Mouse (Mus musculus): ENCODE measurements at regions not wholly inside any gene's neighbourhood (a gene's known extent, or its start where the extent isn't known, plus 50 kb on each side); places are given as distances from the start of the nearest gene placed in this dataset.

DNA sequence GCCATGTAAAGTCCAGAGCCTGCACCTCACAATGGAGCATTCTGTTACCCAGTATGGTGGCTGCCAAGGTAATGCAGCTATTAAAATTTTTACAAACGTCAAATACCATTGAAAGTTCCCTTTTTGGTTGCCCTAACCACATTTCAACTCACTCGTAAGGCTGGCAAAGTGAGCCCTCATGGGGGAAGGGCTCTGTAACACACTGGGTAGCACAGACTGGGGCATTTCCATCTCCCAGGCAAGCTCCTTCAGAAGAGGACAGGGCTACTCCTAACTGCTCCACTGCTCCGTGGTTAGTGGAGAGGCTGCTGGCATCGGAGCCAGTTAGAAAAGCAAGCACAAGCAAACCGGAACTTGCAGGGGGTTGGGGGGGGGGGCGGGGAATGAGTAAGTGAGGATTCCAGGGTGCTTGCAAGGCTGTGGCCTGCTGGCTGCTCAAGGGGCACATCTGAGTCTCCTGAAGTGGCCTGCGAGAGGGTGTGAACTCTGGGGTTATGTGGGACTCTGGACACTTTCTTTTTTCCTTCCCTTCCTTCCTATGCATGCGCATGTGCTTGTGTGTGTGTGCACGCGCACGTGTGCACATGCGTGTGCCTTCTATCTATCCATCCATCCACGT, 233.8 kb downstream of the Sox9 start:
- peaks cover 56% of the 10 kb centered on the region for H3K4me1 ChIP-seq
- no peaks in the 10 kb centered on the region for H3K36me3 ChIP-seq (ENCODE audit: poor library complexity, severe bottlenecking)
- WGBS, result 50% methylated on average over 13 of the region's 13 CpGs
- no peaks in the 10 kb centered on the region for H3K27me3 ChIP-seq
- H3K4me3 ChIP-seq, result no peak overlapping the region
- peak overlapping the region; percentile 84 for H3K27ac ChIP-seq
- H3K9ac ChIP-seq, result peak overlapping the region; percentile 21; the same call in 1 of the 2 replicates
- ATAC-seq, result no peak
- no peak overlapping the region for H3K4me2 ChIP-seq
- no peaks in the 10 kb centered on the region for H3K9me3 ChIP-seq (replicated peaks)

DNA sequence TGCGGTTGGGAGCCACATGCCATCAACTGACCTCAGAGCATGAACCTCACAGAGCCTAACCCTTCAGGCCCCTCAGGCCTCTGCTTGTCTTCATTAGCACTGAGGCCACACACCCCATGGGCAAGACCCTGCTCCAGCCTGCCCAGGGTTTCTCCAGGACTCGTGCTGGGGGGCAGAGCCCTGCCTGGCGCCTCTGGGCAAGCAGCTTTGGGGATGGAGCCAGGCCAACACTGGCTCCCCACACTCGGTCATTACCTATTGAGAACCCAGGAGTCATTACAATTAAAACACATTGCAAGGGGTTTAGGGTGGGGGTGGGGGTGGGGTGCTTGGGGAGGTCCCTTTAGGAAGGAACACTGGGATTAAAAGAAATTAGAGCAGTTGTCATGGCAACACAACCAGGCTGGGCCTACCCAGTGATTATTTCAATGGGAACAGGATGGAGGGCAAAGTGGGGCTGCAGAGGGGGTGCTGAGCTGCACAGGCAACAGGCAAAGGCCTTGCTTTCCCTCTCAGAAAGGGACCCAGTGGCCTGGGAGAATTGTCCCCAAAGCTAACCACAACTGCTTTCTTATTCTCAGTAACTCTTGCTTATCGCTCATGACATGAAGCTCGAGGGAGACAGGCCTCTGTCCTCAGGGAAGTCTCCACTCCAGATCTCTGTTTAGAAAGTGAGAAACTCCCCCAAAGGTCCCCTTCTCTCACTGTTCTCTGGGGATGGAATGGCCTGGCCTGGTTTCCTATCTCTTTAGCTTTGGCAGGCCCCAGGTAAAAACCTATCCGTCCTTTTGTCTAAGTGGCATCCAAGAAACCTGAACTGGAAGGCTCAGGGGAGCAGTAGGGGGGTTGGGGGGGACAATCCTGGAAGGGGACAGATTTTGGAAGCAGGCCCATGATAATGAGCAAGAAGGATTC, 235.0 kb downstream of the Sox9 start:
- H3K4me2 ChIP-seq, result peak overlapping the region; percentile 32; the same call in 1 of the 2 replicates
- H3K4me1 ChIP-seq, result peaks cover 56% of the 10 kb centered on the region
- 8% methylated on average over 7 of the region's 7 CpGs for WGBS
- ATAC-seq, result peak; percentile 89
- no peak overlapping the region for H3K4me3 ChIP-seq
- H3K27me3 ChIP-seq, result no peaks in the 10 kb centered on the region
- peak overlapping the region; percentile 84 for H3K27ac ChIP-seq
- H3K9me3 ChIP-seq (replicated peaks), result no peaks in the 10 kb centered on the region
- H3K36me3 ChIP-seq (ENCODE audit: poor library complexity, severe bottlenecking), result no peaks in the 10 kb centered on the region
- H3K9ac ChIP-seq, result peak overlapping the region; percentile 35; the same call in 1 of the 2 replicates

DNA sequence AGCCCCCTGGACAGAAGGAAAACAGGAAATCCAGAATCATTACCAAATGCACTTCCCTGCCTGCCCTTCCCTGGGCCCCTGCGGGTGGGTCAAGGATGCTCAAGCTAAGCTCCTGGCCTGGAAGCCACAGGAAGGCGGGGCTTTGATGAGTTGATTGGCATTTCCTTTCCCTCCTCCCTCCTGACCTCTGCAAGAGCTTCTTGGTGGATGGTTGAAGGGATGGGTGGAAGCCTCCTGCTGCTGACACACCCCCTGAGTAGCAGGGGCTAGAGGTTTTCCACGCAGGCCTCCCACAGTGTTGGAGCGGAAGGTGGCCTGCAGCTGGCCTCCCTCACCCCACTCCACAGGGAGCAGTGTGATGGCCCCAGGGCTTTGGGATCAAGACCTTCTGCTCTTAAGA, 239.5 kb downstream of the Sox9 start:
- H3K9me3 ChIP-seq (replicated peaks), result no peaks in the 10 kb centered on the region; the same call in 1 of the 2 replicates
- no peak overlapping the region for H3K4me2 ChIP-seq
- no peak for ATAC-seq
- H3K36me3 ChIP-seq (ENCODE audit: poor library complexity, severe bottlenecking), result no peaks in the 10 kb centered on the region
- WGBS, result 61% methylated on average over 4 of the region's 4 CpGs
- no peak overlapping the region for H3K4me3 ChIP-seq
- peaks cover 25% of the 10 kb centered on the region for H3K4me1 ChIP-seq
- no peak overlapping the region for H3K9ac ChIP-seq
- H3K27ac ChIP-seq, result no peak overlapping the region
- no peaks in the 10 kb centered on the region for H3K27me3 ChIP-seq

DNA sequence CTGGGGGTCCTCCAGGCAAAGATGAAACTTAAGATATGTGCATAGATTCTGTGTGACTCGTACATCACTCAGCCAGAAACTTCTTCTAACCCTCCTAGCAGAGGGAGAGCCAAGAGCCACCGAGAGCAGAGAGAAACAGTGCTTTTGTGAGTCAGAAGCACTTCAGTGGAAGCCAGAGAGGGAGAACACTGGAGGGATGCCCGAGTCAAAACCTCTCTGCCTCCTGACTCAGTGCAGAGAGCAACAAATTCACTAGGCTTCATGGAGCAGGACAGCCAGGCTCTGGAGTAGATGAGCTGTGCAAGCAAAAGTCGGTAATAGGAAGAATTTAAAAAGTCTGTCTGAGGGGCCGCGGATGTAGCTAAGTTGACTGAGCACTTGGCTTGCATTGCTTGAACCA, 245.0 kb downstream of the Sox9 start:
- Histone ChIP-seq H3K36me3 (ENCODE audit: poor library complexity, severe bottlenecking) (no peaks in the 10 kb centered on the region), H3K27me3 (no peaks in the 10 kb centered on the region), H3K27ac (no peak overlapping the region), H3K9me3 (replicated peaks) (no peaks in the 10 kb centered on the region; the same call in 1 of the 2 replicates), H3K4me3 (no peak overlapping the region), H3K4me1 (0 out of 2 replicates have a peak, but pooled peaks cover 3% of the 10 kb centered on the region), H3K4me2 (no peak overlapping the region), H3K9ac (no peak overlapping the region)
- WGBS, result 72% methylated on average over 6 of the region's 6 CpGs
- ATAC-seq, result no peak

DNA sequence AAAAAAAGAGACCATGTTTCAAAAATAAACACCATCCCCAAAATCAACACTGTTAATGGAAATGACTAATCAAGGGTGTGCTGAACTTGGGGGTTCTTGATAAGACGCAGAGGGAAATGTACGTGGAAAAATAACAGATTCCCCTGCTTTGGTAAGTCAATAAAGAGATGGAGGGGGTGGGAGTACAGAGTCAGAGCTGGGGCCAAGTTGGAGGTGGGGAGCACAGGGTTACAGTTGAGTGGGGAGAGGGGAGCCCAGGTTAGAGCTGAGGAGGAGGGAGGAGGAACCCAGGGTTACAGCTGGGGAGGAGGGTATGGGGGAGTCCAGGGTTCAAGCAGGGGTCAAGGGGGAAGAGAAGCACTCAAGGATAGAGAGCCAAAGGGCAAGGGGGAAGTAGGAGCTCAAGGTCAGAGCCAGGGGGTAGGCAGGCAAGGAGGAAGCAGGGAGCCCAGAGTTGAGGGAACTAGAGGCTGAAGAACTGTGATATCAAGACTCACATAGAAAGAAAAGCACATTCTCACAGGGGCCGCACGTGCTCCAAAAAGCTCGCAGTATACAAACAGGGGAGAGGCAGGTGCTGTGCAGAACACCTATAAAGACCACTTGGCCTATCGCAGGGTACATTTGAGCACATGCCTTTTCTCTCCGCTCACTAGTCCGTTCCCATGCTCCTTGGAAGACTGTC, 246.4 kb downstream of the Sox9 start:
- no peaks in the 10 kb centered on the region for H3K27me3 ChIP-seq
- no peaks in the 10 kb centered on the region for H3K9me3 ChIP-seq (replicated peaks)
- H3K4me1 ChIP-seq, result 0 out of 2 replicates have a peak, but pooled peaks cover 3% of the 10 kb centered on the region
- no peak overlapping the region for H3K4me2 ChIP-seq
- no peak overlapping the region for H3K9ac ChIP-seq
- no peaks in the 10 kb centered on the region for H3K36me3 ChIP-seq (ENCODE audit: poor library complexity, severe bottlenecking)
- no peak overlapping the region for H3K4me3 ChIP-seq
- WGBS, result 96% methylated on average over 8 of the region's 8 CpGs
- ATAC-seq, result no peak
- no peak overlapping the region for H3K27ac ChIP-seq

DNA sequence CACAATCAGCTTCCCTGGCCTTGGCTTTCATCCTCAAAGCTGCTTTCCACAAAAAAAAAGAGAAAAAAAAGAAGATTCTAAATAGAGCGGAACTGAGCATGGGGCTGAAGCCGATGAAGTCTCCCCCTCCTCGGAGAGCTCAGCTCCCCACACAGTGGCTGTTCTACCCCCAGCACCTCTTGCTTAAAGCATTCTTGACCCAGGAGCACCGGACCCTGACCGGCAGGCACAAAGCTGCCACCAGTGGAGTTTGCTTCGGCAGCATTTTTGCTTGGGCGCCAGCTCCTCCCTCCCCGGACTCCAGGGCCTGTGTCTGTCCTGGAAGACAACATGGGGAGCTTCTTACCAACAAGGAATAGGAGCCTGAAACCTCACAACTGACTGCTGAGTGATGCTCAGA, 249.4 kb downstream of the Sox9 start:
- H3K36me3 ChIP-seq (ENCODE audit: poor library complexity, severe bottlenecking), result no peaks in the 10 kb centered on the region
- ATAC-seq, result no peak
- H3K4me2 ChIP-seq, result no peak overlapping the region
- WGBS, result 43% methylated on average over 8 of the region's 8 CpGs
- H3K27ac ChIP-seq, result no peak overlapping the region
- 0 out of 2 replicates have a peak, but pooled peaks cover 2% of the 10 kb centered on the region for H3K4me1 ChIP-seq
- H3K9ac ChIP-seq, result no peak overlapping the region
- H3K4me3 ChIP-seq, result no peak overlapping the region
- H3K27me3 ChIP-seq, result no peaks in the 10 kb centered on the region
- no peaks in the 10 kb centered on the region for H3K9me3 ChIP-seq (replicated peaks)

DNA sequence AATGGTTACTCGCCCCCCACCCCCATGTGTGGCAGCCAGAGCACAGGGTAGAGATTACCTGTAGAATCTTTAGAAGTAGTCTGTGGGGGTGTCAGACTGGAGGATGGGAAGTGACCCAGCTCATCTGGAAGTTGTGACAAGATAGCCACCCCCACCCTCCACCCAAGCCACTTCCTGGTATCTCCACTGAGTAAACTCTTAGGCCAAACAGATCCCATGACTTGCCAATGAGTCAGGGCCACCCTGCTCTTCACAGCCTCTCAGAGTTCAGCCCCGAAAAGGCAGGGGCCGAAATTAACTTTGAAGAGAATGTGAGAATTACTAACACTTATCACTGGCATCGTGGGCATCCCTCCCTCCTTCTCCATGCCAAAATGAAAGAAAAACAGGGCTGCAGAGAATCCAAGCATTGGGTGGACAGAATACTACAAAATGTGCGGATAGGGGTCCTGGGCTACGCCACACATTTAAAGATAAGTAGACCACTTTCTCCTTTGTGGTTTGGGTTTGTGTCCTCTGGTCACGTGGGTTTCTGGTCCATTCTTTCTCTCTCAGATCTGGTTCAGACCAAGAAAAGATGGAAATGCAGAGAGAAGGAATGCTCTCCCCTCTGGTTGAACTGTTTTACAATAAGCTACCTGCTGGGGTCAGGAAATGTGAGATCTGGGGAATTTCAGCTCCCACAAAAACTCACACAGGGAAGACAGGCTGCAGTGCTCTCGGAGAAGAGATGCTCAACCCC, 250.6 kb downstream of the Sox9 start:
- Histone ChIP-seq H3K27me3 (no peaks in the 10 kb centered on the region), H3K4me2 (no peak overlapping the region), H3K9ac (no peak overlapping the region), H3K27ac (no peak overlapping the region), H3K4me1 (no peaks in the 10 kb centered on the region), H3K36me3 (ENCODE audit: poor library complexity, severe bottlenecking) (no peaks in the 10 kb centered on the region), H3K4me3 (no peak overlapping the region), H3K9me3 (replicated peaks) (no peaks in the 10 kb centered on the region)
- ATAC-seq, result no peak
- 87% methylated on average over 8 of the region's 8 CpGs for WGBS

DNA sequence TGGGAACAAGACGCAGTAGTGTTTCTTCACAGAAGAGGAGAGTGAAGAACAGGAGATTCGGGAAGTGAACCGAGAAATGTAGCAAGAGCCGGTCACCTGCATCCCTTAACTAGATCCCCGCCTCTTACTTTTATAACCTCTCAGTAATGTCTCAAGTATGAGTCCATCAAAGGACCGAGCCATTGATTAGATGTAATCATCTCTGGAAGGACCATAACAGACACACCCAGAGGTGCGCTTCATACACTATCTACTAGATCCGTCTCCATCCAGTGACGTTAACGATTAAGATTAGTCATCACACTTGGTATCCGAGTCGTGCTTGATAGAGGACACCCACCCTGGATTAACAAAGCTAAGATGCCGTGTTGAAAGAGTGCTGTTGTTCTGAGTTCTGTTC, 252.9 kb downstream of the Sox9 start:
- Histone ChIP-seq H3K36me3 (ENCODE audit: poor library complexity, severe bottlenecking) (no peaks in the 10 kb centered on the region), H3K4me3 (no peak overlapping the region), H3K27me3 (no peaks in the 10 kb centered on the region), H3K9ac (no peak overlapping the region), H3K27ac (no peak overlapping the region), H3K9me3 (replicated peaks) (no peaks in the 10 kb centered on the region), H3K4me1 (no peaks in the 10 kb centered on the region), H3K4me2 (no peak overlapping the region)
- 93% methylated on average over 13 of the region's 13 CpGs for WGBS
- ATAC-seq, result no peak

DNA sequence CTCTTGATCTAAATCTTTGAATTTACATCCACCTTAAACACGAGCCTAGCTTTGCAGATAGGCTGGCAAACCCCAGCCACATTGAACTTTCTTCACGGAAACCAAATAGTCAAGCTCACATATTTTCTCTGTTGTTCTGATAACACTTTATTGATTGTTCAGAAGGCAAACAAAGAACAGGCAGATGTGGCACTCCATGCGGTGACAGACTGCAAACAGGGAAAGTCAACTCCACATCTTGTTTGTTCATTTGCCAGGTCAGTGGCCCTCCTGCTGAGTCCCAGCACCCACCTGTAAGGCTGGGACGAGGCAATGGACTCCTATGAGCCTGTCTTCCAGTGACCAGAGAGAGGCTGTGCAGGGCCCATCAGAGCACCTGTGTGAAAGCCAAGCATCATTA, 255.7 kb downstream of the Sox9 start:
- Histone ChIP-seq H3K27me3 (no peaks in the 10 kb centered on the region), H3K4me1 (no peaks in the 10 kb centered on the region), H3K36me3 (ENCODE audit: poor library complexity, severe bottlenecking) (peaks cover 15% of the 10 kb centered on the region; the same call in 1 of the 2 replicates), H3K9me3 (replicated peaks) (no peaks in the 10 kb centered on the region), H3K9ac (no peak overlapping the region), H3K4me3 (no peak overlapping the region), H3K4me2 (no peak overlapping the region), H3K27ac (no peak overlapping the region)
- no peak for ATAC-seq
- 86% methylated on average over 4 of the region's 4 CpGs for WGBS

DNA sequence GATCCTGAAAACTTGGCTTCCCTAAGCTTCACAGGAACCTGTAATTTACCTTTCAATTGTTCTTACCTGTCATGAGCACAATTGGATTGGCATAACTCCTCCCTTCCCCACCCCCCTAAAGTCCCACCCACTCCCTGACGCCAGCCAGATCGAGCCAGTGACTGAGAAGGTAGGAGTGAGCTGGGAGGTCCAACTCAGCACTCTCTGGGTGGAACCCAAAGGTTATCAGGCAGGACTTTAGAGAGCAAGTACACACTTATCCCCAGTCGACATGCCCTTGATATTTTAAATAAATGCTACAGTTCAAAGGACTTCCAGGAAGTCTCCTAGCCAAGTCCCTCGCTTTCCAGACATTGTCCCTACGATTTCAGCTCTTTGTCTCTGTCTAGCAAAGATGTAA, 260.7 kb downstream of the Sox9 start:
- no peak for ATAC-seq
- H3K4me2 ChIP-seq, result no peak overlapping the region
- H3K9me3 ChIP-seq (replicated peaks), result no peaks in the 10 kb centered on the region
- H3K36me3 ChIP-seq (ENCODE audit: poor library complexity, severe bottlenecking), result peaks cover 26% of the 10 kb centered on the region; the same call in 1 of the 2 replicates
- WGBS, result 56% methylated on average over 5 of the region's 5 CpGs
- H3K27me3 ChIP-seq, result no peaks in the 10 kb centered on the region
- no peak overlapping the region for H3K9ac ChIP-seq
- no peak overlapping the region for H3K4me3 ChIP-seq
- H3K4me1 ChIP-seq, result peaks cover 29% of the 10 kb centered on the region
- H3K27ac ChIP-seq, result no peak overlapping the region

DNA sequence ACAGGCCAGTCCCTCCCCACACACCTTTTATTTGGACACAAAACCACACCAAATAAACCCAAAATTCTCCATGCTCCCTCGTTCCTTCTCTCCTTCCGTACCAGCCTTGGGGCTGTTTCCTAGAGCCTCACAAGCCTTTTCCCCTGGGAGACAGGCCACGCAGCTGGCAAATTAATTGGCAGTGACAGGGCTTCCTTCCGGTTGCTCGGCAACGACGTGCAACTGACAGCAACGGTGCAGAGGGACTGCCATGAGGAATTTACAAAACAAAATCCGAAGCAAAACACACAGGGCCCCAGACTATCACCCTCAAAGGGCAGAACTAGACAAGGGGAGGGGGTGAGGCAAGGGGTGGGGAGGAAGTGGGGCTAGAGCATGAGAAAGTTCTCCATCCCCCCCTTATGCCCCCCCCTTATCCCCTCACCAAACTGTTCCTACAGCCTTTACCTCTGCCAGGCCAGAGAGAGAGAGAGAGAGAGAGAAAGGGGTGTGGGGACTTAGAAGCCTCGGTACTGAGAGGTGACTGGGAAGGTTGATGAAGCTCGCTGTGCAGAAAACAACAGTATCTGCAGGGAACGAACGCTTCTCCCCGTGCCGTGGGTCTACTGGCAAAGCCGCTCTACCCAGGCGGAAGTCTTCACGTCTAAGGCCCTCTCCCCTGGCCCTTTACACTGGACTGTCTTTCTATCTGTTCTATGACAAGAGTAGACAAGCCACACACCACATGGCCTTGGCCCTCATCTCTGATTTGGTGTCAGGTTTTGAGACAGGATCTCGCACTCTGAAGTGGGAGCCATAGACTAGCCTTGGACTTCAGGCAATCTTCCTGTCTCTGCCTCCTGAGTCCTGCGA, 264.4 kb downstream of the Sox9 start:
- WGBS, result 19% methylated on average over 20 of the region's 20 CpGs
- H3K27me3 ChIP-seq, result no peaks in the 10 kb centered on the region
- H3K4me2 ChIP-seq, result peak overlapping the region; percentile 52
- peaks cover 46% of the 10 kb centered on the region for H3K4me1 ChIP-seq
- peaks cover 16% of the 10 kb centered on the region; the same call in 1 of the 2 replicates for H3K36me3 ChIP-seq (ENCODE audit: poor library complexity, severe bottlenecking)
- peak; percentile 89 for ATAC-seq
- no peak overlapping the region for H3K4me3 ChIP-seq
- peak overlapping the region; percentile 44 for H3K9ac ChIP-seq
- H3K9me3 ChIP-seq (replicated peaks), result no peaks in the 10 kb centered on the region
- peak overlapping the region; percentile 85 for H3K27ac ChIP-seq
